Mouse (Mus musculus): Measurements from ENCODE around the gene Pias1.
A peak's percentile ranks its signal among the peaks of the same experiment; 100 is the strongest.
"Not testable (repeated sequence)": the region's sequence is repeated elsewhere in the genome, so short reads cannot be mapped to it uniquely, and the experiment has no call there.

The Pias1 gene

DNA sequence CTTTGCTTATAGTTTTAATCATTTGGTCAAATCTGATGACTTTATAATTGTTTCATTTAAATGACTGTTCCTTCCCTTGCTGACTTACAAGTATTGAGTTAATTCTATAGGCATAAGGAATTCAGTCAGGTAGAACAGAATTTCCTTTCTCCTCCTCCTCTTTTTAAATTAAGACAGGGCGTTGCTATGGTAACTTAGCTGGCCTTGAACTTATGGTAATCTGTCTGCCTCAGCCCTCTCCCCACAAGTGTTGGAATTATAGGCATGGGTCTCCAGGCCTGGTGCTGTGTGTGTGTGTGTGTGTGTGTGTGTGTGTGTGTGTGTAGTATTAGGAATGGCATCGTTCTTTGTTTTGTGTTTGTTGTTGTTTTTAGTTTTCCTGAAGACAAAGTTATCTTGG is 86.0 kb downstream of the Pias1 start:
- H3K27me3 ChIP-seq (ENCODE audit: insufficient read depth, low read length), result no peaks in the 10 kb centered on the region
- peaks cover 12% of the 10 kb centered on the region for H3K36me3 ChIP-seq (ENCODE audit: insufficient read depth, low read length)
- H3K9me3 ChIP-seq (ENCODE audit: low read length), result no peaks in the 10 kb centered on the region; the same call in 1 of the 2 replicates
- H3K4me1 ChIP-seq (replicated peaks; ENCODE audit: low read depth, low read length), result peaks cover 9% of the 10 kb centered on the region
- H3K4me3 ChIP-seq (replicated peaks; ENCODE audit: low read length), result no peak overlapping the region
- TF ChIP-seq CTCF (conservative IDR thresholded peaks at IDR 0.05; ENCODE audit: low read length), result no peak
- no peak for TF ChIP-seq POU5F1 (IDR thresholded peaks at IDR 0.05; ENCODE audit: borderline replicate concordance, low read length)
- TF ChIP-seq NANOG (IDR thresholded peaks at IDR 0.05; ENCODE audit: borderline replicate concordance, low read length), result no peak

DNA sequence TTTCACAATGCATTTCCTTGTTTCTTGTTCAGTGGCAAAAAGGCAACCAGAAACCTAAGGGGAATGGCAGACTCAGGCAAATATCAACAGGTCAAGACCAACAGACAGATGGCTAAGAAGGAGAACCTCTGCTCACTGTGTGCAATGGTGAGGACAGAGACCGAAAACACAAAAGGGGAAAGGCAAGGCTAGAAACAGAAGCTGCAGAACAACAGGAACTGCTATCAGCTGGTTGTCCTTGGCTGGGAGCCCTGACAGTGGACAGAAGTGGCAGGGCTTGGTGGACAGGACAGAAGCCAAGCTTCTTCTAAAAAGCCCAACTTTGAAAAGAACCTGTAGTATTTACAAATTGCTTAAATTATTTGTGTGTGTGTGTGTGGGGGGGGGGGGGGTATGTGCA is 93.2 kb downstream of the Pias1 start:
- Histone ChIP-seq H3K27me3 (ENCODE audit: insufficient read depth, low read length) (no peaks in the 10 kb centered on the region), H3K9me3 (ENCODE audit: low read length) (no peaks in the 10 kb centered on the region), H3K4me1 (replicated peaks; ENCODE audit: low read depth, low read length) (peaks cover 4% of the 10 kb centered on the region), H3K36me3 (ENCODE audit: insufficient read depth, low read length) (peaks cover 28% of the 10 kb centered on the region), H3K4me3 (replicated peaks; ENCODE audit: low read length) (no peak overlapping the region)
- no peak for TF ChIP-seq NANOG (IDR thresholded peaks at IDR 0.05; ENCODE audit: borderline replicate concordance, low read length)
- no peak for TF ChIP-seq POU5F1 (IDR thresholded peaks at IDR 0.05; ENCODE audit: borderline replicate concordance, low read length)
- no peak for TF ChIP-seq CTCF (conservative IDR thresholded peaks at IDR 0.05; ENCODE audit: low read length)

DNA sequence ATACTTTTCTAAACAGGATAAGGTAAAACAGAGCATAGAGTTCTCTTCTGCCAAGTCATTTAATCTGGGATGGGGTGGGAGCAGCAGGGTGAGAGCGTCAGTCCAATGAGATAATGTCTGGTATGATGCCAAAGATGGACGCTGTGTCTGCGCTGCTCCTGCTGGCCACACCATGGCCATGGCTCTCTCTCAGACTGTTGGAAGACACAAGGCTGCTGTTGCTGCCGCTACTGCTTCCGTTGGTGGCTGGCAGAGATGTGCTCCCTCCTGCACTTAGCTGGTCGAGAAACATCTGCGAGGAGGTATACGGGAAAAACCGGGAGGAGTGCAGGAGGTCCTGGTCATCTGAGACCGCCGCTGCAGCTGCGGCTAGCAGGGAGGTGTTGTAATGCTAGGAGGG is 105.9 kb downstream of the Pias1 start:
- Histone ChIP-seq H3K4me1 (replicated peaks; ENCODE audit: low read depth, low read length) (peaks cover 17% of the 10 kb centered on the region), H3K36me3 (ENCODE audit: insufficient read depth, low read length) (peaks cover 66% of the 10 kb centered on the region), H3K27me3 (ENCODE audit: insufficient read depth, low read length) (no peaks in the 10 kb centered on the region), H3K4me3 (replicated peaks; ENCODE audit: low read length) (0 out of 2 replicates have a peak overlapping the region, but pooled peaks have one; percentile 17), H3K9me3 (ENCODE audit: low read length) (no peaks in the 10 kb centered on the region)
- no peak for TF ChIP-seq NANOG (IDR thresholded peaks at IDR 0.05; ENCODE audit: borderline replicate concordance, low read length)
- no peak for TF ChIP-seq CTCF (conservative IDR thresholded peaks at IDR 0.05; ENCODE audit: low read length)
- no peak for TF ChIP-seq POU5F1 (IDR thresholded peaks at IDR 0.05; ENCODE audit: borderline replicate concordance, low read length)

DNA sequence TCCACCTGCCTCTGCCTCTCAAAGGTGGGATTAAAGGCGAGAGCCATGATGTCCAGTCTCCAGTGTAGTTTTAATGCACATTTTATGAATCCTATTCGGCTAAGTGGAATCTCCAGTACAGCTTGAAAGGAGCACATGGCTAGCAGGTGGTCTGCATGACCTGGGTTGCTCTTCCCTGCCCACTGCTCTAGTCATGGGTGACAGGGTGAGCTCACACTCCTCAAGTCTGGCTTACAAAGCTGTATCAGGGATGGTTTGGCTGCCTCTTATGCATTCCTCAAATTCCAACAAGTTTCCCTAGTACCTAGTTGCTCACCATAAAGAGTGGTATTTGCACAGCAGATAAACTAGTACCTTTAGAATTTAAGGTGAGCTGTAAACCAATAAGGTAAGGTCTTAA is 109.9 kb downstream of the Pias1 start:
- peaks cover 20% of the 10 kb centered on the region for H3K4me1 ChIP-seq (replicated peaks; ENCODE audit: low read depth, low read length)
- H3K27me3 ChIP-seq (ENCODE audit: insufficient read depth, low read length), result no peaks in the 10 kb centered on the region
- peaks cover 59% of the 10 kb centered on the region for H3K36me3 ChIP-seq (ENCODE audit: insufficient read depth, low read length)
- TF ChIP-seq NANOG (IDR thresholded peaks at IDR 0.05; ENCODE audit: borderline replicate concordance, low read length) (no peak), POU5F1 (IDR thresholded peaks at IDR 0.05; ENCODE audit: borderline replicate concordance, low read length) (no peak), CTCF (conservative IDR thresholded peaks at IDR 0.05; ENCODE audit: low read length) (no peak)
- no peaks in the 10 kb centered on the region for H3K9me3 ChIP-seq (ENCODE audit: low read length)
- no peak overlapping the region for H3K4me3 ChIP-seq (replicated peaks; ENCODE audit: low read length)

DNA sequence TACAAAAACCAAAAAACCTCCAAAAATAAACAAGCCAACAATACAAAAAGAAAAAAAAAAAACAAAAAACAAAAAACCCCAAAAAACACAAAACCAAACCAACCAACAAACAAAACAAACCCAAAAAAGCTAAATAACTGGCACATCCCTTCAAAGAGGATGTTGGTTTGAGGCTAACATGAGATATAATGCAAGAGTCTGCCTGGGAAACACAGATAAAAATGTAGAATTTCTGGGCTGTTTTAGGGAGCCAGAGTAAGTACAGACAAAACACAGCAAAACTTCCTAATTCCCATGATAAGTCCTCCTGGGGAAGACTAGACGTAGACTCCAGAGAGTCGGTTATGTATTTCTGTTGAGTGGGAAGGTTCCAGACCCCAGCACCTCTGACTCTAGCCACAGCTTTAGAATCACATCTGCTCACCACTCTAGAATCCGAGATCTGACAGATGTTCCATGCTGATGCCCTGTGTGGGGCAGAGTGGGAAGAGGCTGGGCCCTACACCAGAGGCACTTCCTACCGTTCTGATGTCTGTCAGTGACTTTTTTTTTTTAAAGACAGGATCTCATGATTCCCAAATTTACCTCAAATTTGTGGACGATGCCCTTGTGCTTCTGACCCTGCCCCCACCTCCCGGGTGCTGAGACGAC is 110.6 kb downstream of the Pias1 start:
- Histone ChIP-seq H3K9me3 (ENCODE audit: low read length) (no peaks in the 10 kb centered on the region), H3K36me3 (ENCODE audit: insufficient read depth, low read length) (peaks cover 55% of the 10 kb centered on the region), H3K4me3 (replicated peaks; ENCODE audit: low read length) (no peak overlapping the region), H3K4me1 (replicated peaks; ENCODE audit: low read depth, low read length) (peaks cover 17% of the 10 kb centered on the region), H3K27me3 (ENCODE audit: insufficient read depth, low read length) (no peaks in the 10 kb centered on the region)
- TF ChIP-seq CTCF (conservative IDR thresholded peaks at IDR 0.05; ENCODE audit: low read length), result no peak
- no peak for TF ChIP-seq POU5F1 (IDR thresholded peaks at IDR 0.05; ENCODE audit: borderline replicate concordance, low read length)
- no peak for TF ChIP-seq NANOG (IDR thresholded peaks at IDR 0.05; ENCODE audit: borderline replicate concordance, low read length)

DNA sequence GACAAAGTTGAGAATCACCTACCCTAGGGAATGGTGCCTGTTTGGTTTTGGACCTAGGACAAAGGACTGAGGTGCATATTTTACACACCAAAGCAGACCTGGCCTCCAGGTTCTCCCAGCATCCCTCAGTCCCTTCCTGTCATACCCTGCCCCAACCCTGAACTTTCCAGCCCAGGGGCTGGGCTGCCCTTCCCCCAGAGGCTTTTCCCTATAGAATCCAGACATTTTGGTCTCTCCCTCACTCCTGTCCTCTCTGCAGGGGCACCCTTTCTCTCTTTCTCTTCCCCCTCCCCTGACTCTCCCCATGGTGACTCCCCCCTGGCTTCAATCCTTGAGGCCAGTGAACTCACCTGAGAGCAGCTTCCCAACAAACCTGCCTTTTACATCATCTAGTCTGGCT is 117.0 kb downstream of the Pias1 start:
- Histone ChIP-seq H3K9me3 (ENCODE audit: low read length) (no peaks in the 10 kb centered on the region), H3K4me1 (replicated peaks; ENCODE audit: low read depth, low read length) (peaks cover 42% of the 10 kb centered on the region), H3K4me3 (replicated peaks; ENCODE audit: low read length) (peak overlapping the region; percentile 48), H3K36me3 (ENCODE audit: insufficient read depth, low read length) (peaks cover 19% of the 10 kb centered on the region), H3K27me3 (ENCODE audit: insufficient read depth, low read length) (no peaks in the 10 kb centered on the region)
- TF ChIP-seq NANOG (IDR thresholded peaks at IDR 0.05; ENCODE audit: borderline replicate concordance, low read length) (no peak), POU5F1 (IDR thresholded peaks at IDR 0.05; ENCODE audit: borderline replicate concordance, low read length) (no peak), CTCF (conservative IDR thresholded peaks at IDR 0.05; ENCODE audit: low read length) (no peak)

DNA sequence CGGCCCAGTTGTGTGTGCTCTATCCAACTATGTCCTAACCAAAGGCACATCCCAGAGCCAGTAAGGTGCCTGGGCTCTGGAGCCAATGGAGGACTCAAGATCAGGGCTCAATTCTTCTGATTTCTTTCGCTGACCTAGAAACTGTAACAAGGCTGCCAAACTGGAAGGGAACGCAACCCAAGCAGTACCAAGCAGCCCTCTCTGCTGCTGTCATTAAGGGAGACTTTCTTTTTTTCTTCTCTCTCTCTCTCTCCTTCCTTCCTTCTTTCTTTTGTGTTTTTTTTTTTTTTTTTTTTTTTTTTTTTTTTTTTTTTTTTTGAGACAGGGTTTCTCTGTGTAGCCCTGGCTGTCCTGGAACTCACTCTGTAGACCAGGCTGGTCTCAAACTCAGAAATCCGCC is 118.5 kb downstream of the Pias1 start:
- not testable (repeated sequence) for H3K27me3 ChIP-seq (ENCODE audit: insufficient read depth, low read length); H3K4me3 ChIP-seq (replicated peaks; ENCODE audit: low read length); H3K9me3 ChIP-seq (ENCODE audit: low read length); H3K36me3 ChIP-seq (ENCODE audit: insufficient read depth, low read length)
- peaks cover 42% of the 10 kb centered on the region for H3K4me1 ChIP-seq (replicated peaks; ENCODE audit: low read depth, low read length)

DNA sequence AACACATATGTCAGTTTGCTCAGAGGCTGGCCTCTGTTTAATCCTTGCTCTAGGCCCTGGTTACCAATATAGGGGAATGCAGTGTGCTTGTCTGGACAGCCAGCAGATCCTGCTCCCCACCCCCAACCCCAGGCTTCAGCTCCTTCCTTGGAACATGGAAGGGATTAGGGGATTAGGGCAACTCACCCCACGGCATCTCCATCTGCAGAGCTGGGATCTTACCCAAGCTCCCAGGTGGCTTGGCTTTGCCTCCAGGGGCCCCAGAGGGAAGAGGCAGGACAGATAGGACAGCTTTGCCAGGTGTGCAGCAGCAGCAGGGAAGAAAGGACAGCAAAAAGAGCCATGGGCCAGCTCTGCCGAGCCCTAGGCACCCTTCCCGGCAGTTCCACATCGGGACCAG is 126.9 kb downstream of the Pias1 start:
- Histone ChIP-seq H3K36me3 (ENCODE audit: insufficient read depth, low read length) (no peaks in the 10 kb centered on the region), H3K4me3 (replicated peaks; ENCODE audit: low read length) (no peak overlapping the region), H3K9me3 (ENCODE audit: low read length) (no peaks in the 10 kb centered on the region), H3K27me3 (ENCODE audit: insufficient read depth, low read length) (no peaks in the 10 kb centered on the region), H3K4me1 (replicated peaks; ENCODE audit: low read depth, low read length) (peaks cover 46% of the 10 kb centered on the region)
- TF ChIP-seq NANOG (IDR thresholded peaks at IDR 0.05; ENCODE audit: borderline replicate concordance, low read length) (no peak), POU5F1 (IDR thresholded peaks at IDR 0.05; ENCODE audit: borderline replicate concordance, low read length) (no peak), CTCF (conservative IDR thresholded peaks at IDR 0.05; ENCODE audit: low read length) (no peak)

DNA sequence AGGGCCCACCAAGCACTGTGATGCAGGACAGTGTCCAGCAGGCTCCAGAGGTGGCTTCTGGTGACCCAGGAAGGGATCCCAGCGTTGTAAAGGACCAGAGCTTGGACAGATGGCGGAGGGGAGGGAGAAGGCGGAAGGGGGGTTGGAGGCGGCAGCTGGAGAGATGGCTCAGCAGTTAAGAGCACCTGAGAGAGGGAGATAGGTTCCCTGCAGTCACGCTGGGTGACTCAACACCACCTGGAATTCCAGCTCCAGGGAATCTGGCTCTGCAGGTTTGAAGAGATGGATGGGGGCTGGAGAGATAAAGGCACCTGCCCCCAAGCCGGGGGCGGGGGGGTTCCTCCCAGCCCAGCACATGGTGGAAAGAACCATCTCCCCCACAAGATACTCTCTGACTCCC is 127.6 kb downstream of the Pias1 start:
- not testable (repeated sequence) for H3K4me3 ChIP-seq (replicated peaks; ENCODE audit: low read length); H3K27me3 ChIP-seq (ENCODE audit: insufficient read depth, low read length); H3K36me3 ChIP-seq (ENCODE audit: insufficient read depth, low read length); H3K9me3 ChIP-seq (ENCODE audit: low read length)
- H3K4me1 ChIP-seq (replicated peaks; ENCODE audit: low read depth, low read length), result peaks cover 46% of the 10 kb centered on the region

All from E14TG2a.4 (cell line).